Mouse (Mus musculus) thymus, adult 2 months (tissue): ENCODE data around the gene Tbc1d24. TPM values are rescaled to one million over a fixed set of nuclear protein-coding genes. Genes with fewer than 3 reads are reported as not detected.

Source experiments
- DNase-seq: peaks from one replicate; pipeline ENCODE4 v3.0.0; 2021
- H3K27ac ChIP-seq: fragments of 200-500 bp; 2 replicates; pipeline ENCODE4 v1.5.1; 2012; ENCODE audit warnings: low read length, control low read depth; ENCODE audit not compliant: control insufficient read depth, insufficient read depth
- H3K27me3 ChIP-seq: fragments of 200-500 bp; 2 replicates; pipeline ENCODE4 v1.6.1; 2012; ENCODE audit warnings: mild to moderate bottlenecking, low read length, moderate library complexity, mixed read lengths; ENCODE audit not compliant: control insufficient read depth, insufficient read depth
- H3K36me3 ChIP-seq: fragments of 200-500 bp; 2 replicates; pipeline ENCODE4 v1.6.1; 2012; ENCODE audit warnings: mild to moderate bottlenecking, low read length, moderate library complexity; ENCODE audit not compliant: control insufficient read depth, insufficient read depth
- H3K4me1 ChIP-seq: fragments of 200-500 bp; replicated peaks from 2 replicates; pipeline ENCODE4 v1.6.1; 2012; ENCODE audit warnings: low read length; ENCODE audit not compliant: control insufficient read depth, insufficient read depth
- H3K4me3 ChIP-seq: fragments of 200-500 bp; 2 replicates; pipeline ENCODE4 v1.5.1; 2012; ENCODE audit warnings: mild to moderate bottlenecking, low read length, control low read depth, moderate library complexity; ENCODE audit not compliant: control insufficient read depth, insufficient read depth
- CTCF ChIP-seq: fragments of 200-500 bp; IDR thresholded peaks from 2 replicates; pipeline ENCODE4 v1.5.1; 2012; ENCODE audit warnings: mild to moderate bottlenecking, control low read depth, low read length, moderate library complexity, borderline replicate concordance; ENCODE audit not compliant: control insufficient read depth, poor library complexity, insufficient read depth; ENCODE audit errors: extremely low read depth
- POLR2A ChIP-seq: fragments of 200-500 bp; IDR thresholded peaks from 2 replicates; pipeline ENCODE4 v1.6.1; 2012; ENCODE audit warnings: mild to moderate bottlenecking, low read length, control low read depth, moderate library complexity; ENCODE audit not compliant: control insufficient read depth, poor library complexity, insufficient read depth; ENCODE audit errors: extremely low read depth
- WGBS: fragments of 180-500 bp; shearing (Covaris S2); methylation state at CpG from one replicate; pipeline ENCODE4 v1.1.7; 2018; 5-methylcytosine and 5-hydroxymethylcytosine counted together
- polyA plus RNA-seq: library from polyadenylated mRNA; depleted of rRNA; stranded (reverse); fragments of >200 nt; gene quantifications from 2 replicates; pipeline ENCODE4 v1.2.3, GENCODE M21; 2012

Gene Tbc1d24
- polyA plus RNA-seq, 1 experiment, result 14.5 TPM

GRCm38 (mm10) chr17:24163176-24163962, 42.0 kb downstream of the Tbc1d24 start, which contains the start of gene Amdhd2:
Amdhd2 (minus strand) TSS chr17:24163766.
- Histone ChIP-seq H3K4me3 (peak within 1 kb of the TSS; percentile 74), H3K4me1 (peaks cover 18% of the 10 kb centered on the region), H3K36me3 (peaks cover 6% of the 10 kb centered on the region; the same call in 1 of the 2 replicates), H3K27me3 (no peaks in the 10 kb centered on the region), H3K27ac (peak within 1 kb of the TSS; percentile 44)
- TF ChIP-seq POLR2A (no peak), CTCF (no peak)
- DNase-seq, result peak; percentile 92
- WGBS, result under 1% methylated on average over 47 of the region's 47 CpGs

GRCm38 (mm10) chr17:24162584-24163175, 42.7 kb downstream of the Tbc1d24 start:
- Histone ChIP-seq H3K4me3 (peak overlapping the region; percentile 74), H3K36me3 (peaks cover 6% of the 10 kb centered on the region; the same call in 1 of the 2 replicates), H3K27me3 (no peaks in the 10 kb centered on the region), H3K4me1 (peaks cover 11% of the 10 kb centered on the region), H3K27ac (no peak overlapping the region)
- TF ChIP-seq POLR2A, result no peak
- no peak for TF ChIP-seq CTCF
- no peak for DNase-seq
- WGBS, result 3% methylated on average over 17 of the region's 17 CpGs

GRCm38 (mm10) chr17:24161466-24161865, 43.9 kb downstream of the Tbc1d24 start:
- WGBS, result 94% methylated on average over 5 of the region's 5 CpGs
- H3K27ac ChIP-seq, result no peak overlapping the region

GRCm38 (mm10) chr17:24157526-24157925, 47.8 kb downstream of the Tbc1d24 start:
- WGBS, result 95% methylated on average over 4 of the region's 4 CpGs
- DNase-seq, result no peak
- Histone ChIP-seq H3K36me3 (no peaks in the 10 kb centered on the region), H3K27me3 (no peaks in the 10 kb centered on the region), H3K27ac (no peak overlapping the region), H3K4me3 (no peak overlapping the region), H3K4me1 (peaks cover 1% of the 10 kb centered on the region)
- no peak for TF ChIP-seq POLR2A
- no peak for TF ChIP-seq CTCF

More at GRCm38 (mm10) chr17:24161466-24161865, 43.9 kb downstream of the Tbc1d24 start:
- no peaks in the 10 kb centered on the region for H3K27me3 ChIP-seq
- TF ChIP-seq POLR2A, result no peak
- no peak for TF ChIP-seq CTCF
- H3K4me1 ChIP-seq, result peaks cover 10% of the 10 kb centered on the region
- H3K36me3 ChIP-seq, result no peaks in the 10 kb centered on the region; the same call in 1 of the 2 replicates
- DNase-seq, result no peak
- H3K4me3 ChIP-seq, result no peak overlapping the region

- H3K27me3 ChIP-seq, result no peaks in the 10 kb centered on the region
- 97% methylated on average over 6 of the region's 6 CpGs for WGBS
These were observed 48.2 kb downstream of the Tbc1d24 start for GRCm38 (mm10) chr17:24157121-24157520.

GRCm38 (mm10) chr17:24156394-24156793, 49.0 kb downstream of the Tbc1d24 start:
- Histone ChIP-seq H3K4me3 (no peak overlapping the region), H3K27ac (no peak overlapping the region), H3K4me1 (peaks cover 8% of the 10 kb centered on the region), H3K36me3 (no peaks in the 10 kb centered on the region), H3K27me3 (no peaks in the 10 kb centered on the region)
- WGBS, result 92% methylated on average over 3 of the region's 3 CpGs
- no peak for DNase-seq
- TF ChIP-seq CTCF, result no peak
- no peak for TF ChIP-seq POLR2A

More at GRCm38 (mm10) chr17:24157121-24157520, 48.2 kb downstream of the Tbc1d24 start:
- Histone ChIP-seq H3K4me3 (no peak overlapping the region), H3K4me1 (peaks cover 3% of the 10 kb centered on the region), H3K36me3 (no peaks in the 10 kb centered on the region), H3K27ac (no peak overlapping the region)
- TF ChIP-seq POLR2A, result no peak
- TF ChIP-seq CTCF, result no peak
- DNase-seq, result no peak
